Mouse (Mus musculus): ENCODE results near the gene Myo1e. TPM values are rescaled to one million over a fixed set of nuclear protein-coding genes. Genes with fewer than 3 reads are reported as not detected.
A peak's percentile ranks its signal among the peaks of the same experiment; 100 is the strongest.

The Myo1e gene
- total RNA-seq, 2 experiments from 2014 or later = 5.7 to 11.7 TPM

- Histone ChIP-seq H3K4me3 (no peak overlapping the region), H3K27ac (no peak overlapping the region)
- intact Hi-C loops (cut with DNase I) = no loop called here
- TF ChIP-seq CTCF (IDR thresholded peaks at IDR 0.05) = no peak
- no peak for DNase-seq
Measured at GRCm38 (mm10) chr9:70371638-70372037, 164.5 kb downstream of the Myo1e start.

DNA sequence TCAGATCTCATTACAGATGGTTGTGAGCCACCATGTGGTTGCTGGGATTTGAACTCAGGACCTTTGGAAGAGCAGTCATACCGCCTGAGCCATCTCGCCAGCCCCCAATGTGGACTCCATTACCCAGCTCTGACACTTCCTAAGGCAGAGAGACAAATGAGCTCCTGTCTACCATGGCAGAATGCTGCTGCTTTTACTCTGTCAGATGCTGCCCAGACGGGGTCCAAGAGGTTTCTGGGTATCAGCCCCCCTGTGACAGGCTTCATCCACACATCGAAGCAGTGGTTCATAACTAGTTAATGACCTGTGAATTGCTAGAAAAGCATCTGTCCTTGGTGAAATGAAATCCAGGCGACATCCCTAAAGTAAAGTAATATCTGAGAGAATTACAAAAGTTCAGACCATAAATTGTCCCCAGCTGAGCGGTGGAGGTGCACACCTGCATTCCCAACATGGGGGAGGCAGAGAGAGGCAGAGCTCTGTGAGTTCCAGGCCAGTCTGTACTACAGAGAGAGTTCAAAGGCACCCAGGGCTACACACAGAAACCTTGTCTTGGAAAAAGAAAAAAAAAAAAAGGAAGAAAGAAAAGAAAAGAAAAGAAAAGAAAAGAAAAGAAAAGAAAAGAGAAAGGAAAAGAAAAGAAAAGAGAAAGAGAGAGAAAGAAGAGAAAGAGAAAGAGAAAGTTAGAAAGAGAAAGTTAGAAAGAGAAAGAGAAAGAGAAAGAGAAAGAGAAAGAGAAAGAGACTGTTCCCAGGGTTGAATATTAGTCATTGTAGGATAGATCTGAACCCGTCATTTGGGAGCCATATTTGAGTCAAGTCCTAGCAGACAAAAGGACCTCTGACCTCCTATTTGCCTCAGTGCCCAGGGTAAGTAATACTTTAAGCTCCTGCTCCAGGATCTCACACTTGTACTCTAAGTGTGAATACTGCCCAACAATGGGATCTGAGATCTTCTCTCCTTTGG, 172.6 kb downstream of the Myo1e start:
- no peak for TF ChIP-seq CTCF (IDR thresholded peaks at IDR 0.05)
- intact Hi-C loops (cut with DNase I) = no loop called here
- H3K27ac ChIP-seq = no peak overlapping the region
- H3K4me3 ChIP-seq = no peak overlapping the region
- no peak for DNase-seq

DNA sequence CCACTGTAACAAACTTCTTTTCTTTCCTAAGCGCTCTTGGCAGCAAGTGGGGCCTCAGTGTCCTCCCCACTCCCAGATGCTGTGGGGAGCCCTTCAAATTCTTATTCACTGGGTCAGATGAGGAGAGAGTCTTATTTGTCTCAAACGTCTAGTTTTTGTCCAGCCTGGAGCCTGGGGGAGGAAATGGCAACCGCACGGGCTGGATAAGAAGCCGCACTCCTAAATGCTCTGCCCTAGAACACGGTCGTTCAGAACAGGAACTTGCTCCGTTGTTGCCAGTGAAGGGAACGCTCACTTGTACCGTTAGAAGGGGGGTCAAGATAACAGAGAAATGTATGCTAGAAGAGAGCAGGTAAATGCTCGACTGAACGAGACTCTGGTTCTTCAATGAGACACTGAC, 174.9 kb downstream of the Myo1e start:
- H3K27ac ChIP-seq = peak overlapping the region; percentile 43; the same call in 1 of the 2 replicates
- intact Hi-C loops (cut with DNase I) = no loop called here
- TF ChIP-seq CTCF (IDR thresholded peaks at IDR 0.05) = no peak
- H3K4me3 ChIP-seq = no peak overlapping the region
- DNase-seq = peak; percentile 34

GRCm38 (mm10) chr9:70383750-70384149, 176.6 kb downstream of the Myo1e start:
- intact Hi-C loops (cut with DNase I) = no loop called here
- Histone ChIP-seq H3K27ac (no peak overlapping the region), H3K4me3 (no peak overlapping the region)
- no peak for DNase-seq
- TF ChIP-seq CTCF (IDR thresholded peaks at IDR 0.05) = no peak

GRCm38 (mm10) chr9:70384494-70384893, 177.3 kb downstream of the Myo1e start:
- TF ChIP-seq CTCF (IDR thresholded peaks at IDR 0.05) = no peak
- intact Hi-C loops (cut with DNase I) = no loop called here

GRCm38 (mm10) chr9:70384958-70385728, 178.0 kb downstream of the Myo1e start:
- Histone ChIP-seq H3K27ac (no peak overlapping the region), H3K4me3 (no peak overlapping the region)
- intact Hi-C loops (cut with DNase I) = no loop called here
- no peak for TF ChIP-seq CTCF (IDR thresholded peaks at IDR 0.05)
- no peak for DNase-seq

More at GRCm38 (mm10) chr9:70384494-70384893, 177.3 kb downstream of the Myo1e start:
- Histone ChIP-seq H3K27ac (no peak overlapping the region), H3K4me3 (no peak overlapping the region)
- no peak for DNase-seq

DNA sequence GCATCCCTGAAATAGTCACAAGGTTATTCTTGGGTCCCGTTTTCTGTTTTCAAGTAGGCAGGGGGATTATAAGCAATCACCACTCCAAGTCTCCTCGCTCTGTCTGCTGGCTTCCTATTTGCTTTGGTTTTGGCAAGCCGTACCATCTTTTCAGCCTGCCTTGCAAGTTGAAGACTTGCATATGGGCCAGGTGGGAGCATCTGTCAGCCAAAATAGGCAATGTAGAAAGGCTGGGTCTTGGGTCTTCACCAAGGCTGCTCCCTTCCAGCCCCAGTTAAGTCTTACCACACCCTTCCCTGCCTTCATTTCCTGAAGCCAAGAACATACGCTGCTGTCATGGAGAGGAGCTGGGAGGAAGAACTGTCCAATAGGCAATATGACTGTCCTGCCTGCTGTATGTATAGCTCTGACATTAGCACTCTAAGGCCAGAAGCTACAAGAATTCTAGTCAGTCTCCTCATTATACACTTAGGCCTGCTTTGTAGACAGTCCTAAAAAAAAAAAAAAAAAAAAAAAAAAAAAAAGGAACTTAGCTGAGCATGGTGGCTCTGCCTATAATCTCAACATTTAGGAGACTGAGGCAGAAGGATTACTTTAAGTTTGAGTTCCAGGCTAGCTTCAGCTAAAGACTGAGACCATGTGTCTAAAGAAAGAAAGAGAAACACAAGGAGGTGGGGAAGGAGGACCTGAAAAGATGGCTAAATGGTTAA, 180.4 kb downstream of the Myo1e start:
- intact Hi-C loops (cut with DNase I) = no loop called here
- Histone ChIP-seq H3K27ac (no peak overlapping the region), H3K4me3 (no peak overlapping the region)
- no peak for TF ChIP-seq CTCF (IDR thresholded peaks at IDR 0.05)
- DNase-seq = peak; percentile 56

DNA sequence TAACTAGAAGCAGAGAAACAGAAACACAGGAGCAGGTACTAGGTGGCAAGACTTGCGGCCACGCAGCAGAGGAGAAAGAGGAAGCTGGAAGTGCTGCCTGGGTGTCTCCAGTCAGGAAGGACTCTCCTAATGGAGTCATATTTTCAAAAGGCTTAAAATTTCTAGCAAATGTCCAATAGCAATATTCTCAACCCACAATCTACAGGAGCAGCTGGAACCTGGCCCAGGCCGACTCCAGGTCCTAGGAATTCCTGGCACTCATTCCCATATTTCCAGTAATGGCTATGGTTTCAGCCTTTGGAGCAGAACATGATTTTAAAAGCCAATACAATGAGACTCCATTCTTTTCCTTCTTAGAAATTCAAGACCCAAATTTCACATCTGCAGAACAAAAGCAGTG, 182.4 kb downstream of the Myo1e start:
- peak; percentile 35 for DNase-seq
- intact Hi-C loops (cut with DNase I) = no loop called here
- no peak for TF ChIP-seq CTCF (IDR thresholded peaks at IDR 0.05)
- H3K4me3 ChIP-seq = no peak overlapping the region
- no peak overlapping the region; the same call in 1 of the 2 replicates for H3K27ac ChIP-seq

DNA sequence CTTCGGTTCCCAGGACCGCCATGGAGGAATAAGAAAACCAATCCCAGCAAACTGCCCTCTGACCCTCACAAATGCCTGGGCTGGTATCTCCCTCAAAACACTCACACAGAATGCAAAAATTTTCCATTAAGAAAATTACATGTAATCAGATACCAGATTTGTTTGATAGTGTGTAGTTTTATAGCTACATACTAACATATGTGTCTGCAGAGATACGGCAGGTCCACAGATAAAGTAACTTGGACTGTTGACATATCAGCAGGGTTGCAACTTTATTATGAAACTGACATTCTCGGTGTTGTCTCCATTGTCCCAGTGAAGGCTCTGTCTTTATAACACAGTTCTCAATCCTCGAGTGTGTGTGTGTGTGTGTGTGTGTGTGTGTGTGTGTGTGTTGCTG, 183.9 kb downstream of the Myo1e start:
- no peak for TF ChIP-seq CTCF (IDR thresholded peaks at IDR 0.05)
- Histone ChIP-seq H3K4me3 (no peak overlapping the region), H3K27ac (no peak overlapping the region)
- no peak for DNase-seq
- intact Hi-C loops (cut with DNase I) = loop anchor here (5.0 kb wide), 1 partner anchor 184 kb away; the partner anchor contains the start of gene Myo1e

DNA sequence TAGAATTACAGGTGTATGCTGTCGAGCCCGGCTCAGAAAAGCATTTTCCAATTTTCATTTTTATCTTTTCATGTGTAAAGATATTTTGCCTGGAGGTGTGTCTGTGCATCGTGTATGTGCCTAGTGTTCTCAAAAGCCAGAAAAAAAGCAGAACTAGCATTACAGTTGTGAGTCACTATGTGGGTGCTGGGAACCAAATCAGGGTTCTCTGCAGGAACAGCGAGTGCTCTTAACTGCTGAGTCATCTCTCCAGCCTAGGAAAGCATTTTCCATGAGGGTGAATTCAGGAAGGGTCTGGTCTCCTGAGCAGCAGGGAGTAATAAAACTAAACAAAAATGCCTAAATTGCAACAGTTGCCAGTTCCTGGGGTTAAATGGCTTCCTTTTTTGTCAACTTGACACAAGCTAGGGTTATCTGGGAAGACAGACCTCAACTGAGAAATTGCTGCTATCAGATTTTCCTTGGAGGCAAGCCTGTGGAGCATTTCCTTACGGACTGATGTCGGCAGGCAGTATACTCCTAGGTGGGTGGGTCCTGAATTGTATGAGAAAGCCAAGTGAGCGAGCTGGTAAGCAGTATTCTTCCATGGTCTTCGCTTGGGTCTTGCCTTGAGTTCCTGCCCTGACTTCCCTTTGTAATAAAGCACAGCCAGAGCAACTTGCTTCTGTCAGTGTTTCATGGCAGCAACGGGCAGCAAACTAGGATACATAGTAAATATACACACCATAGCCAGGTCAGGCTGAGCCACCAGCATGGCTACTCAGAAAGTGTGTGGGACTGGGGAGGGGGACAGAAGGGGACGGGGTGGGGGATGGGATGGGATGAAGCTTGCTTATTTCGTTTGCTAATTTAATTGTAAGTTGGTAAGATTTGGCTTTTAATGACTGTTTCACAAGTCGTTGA, 184.8 kb downstream of the Myo1e start:
- Histone ChIP-seq H3K27ac (no peak overlapping the region), H3K4me3 (no peak overlapping the region)
- intact Hi-C loops (cut with DNase I) = loop anchor here (1.0 to 5.0 kb wide), 2 partner anchors 185 to 283 kb away; partner anchors contain the start of gene Myo1e
- TF ChIP-seq CTCF (IDR thresholded peaks at IDR 0.05) = no peak
- no peak for DNase-seq

DNA sequence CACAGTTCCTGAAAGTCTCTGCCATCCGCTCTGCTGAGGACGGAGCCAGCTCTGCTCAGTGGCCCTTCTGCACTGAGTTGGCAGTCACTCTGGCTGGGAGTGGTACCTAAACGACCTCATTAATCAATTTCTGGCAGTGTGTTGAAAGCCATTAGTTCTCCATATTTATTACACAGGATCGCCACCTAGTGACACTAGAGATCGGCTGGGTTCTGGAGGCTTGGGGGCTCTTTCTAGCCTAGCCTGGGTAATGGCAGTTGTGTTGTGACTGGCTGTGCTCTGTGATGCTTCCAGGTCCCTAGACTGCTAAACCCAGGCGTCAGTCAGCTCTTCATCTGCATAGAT, 185.4 kb downstream of the Myo1e start:
- DNase-seq = peak; percentile 40
- TF ChIP-seq CTCF (IDR thresholded peaks at IDR 0.05) = peak; percentile 66
- no peak overlapping the region for H3K4me3 ChIP-seq
- intact Hi-C loops (cut with DNase I) = loop anchor here (1.0 to 5.0 kb wide), 2 partner anchors 185 to 283 kb away; partner anchors contain the start of gene Myo1e
- H3K27ac ChIP-seq = no peak overlapping the region
